Mouse (Mus musculus): ENCODE measurements at regions not wholly inside any gene's neighbourhood (a gene's known extent, or its start where the extent isn't known, plus 50 kb on each side); places are given as distances from the start of the nearest gene placed in this dataset.

DNA sequence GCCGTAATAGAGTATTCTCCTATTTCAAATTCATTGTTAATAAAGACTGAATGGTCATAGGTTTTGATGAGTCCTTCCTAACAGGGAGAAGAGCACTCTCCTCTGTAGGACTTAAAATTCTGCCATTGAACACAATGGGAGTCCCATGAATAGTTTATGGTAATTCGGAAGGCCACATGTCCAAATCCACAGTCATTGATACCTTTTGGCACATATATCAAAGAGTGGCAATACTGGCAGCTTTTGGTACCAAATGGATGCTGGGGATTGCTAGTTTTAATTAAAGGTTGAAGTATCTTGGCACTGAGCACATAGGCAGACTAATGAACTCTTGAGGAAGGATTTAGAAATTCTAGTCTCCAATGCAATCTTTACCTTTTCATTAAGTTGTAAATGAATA lies 298.5 kb upstream of the Cadm2 start:
- no peak for DNase-seq (ENCODE audit: extremely low read depth, low read depth, low spot score)
- Histone ChIP-seq H3K4me1 (ENCODE audit: control insufficient read depth, insufficient read depth, low read length) (no peaks in the 10 kb centered on the region), H3K79me2 (ENCODE audit: control insufficient read depth, insufficient read depth, low read length) (no peaks in the 10 kb centered on the region), H3K4me3 (ENCODE audit: insufficient read depth, low read depth, low read length) (no peak overlapping the region), H3K9ac (ENCODE audit: low read depth, low read length) (no peak overlapping the region), H3K27ac (replicated peaks; ENCODE audit: insufficient read depth, low read depth, low read length) (no peak overlapping the region), H3K27me3 (ENCODE audit: control insufficient read depth, insufficient read depth, low read length) (no peaks in the 10 kb centered on the region), H3K36me3 (ENCODE audit: control insufficient read depth, insufficient read depth, low read length) (no peaks in the 10 kb centered on the region)
- TF ChIP-seq POLR2A (IDR thresholded peaks at IDR 0.05; ENCODE audit: extremely low read depth, insufficient read depth, low read length), result no peak
- no peak for TF ChIP-seq CTCF (IDR thresholded peaks at IDR 0.05; ENCODE audit: low read depth, low read length)
- 90% methylated on average over 2 of the region's 2 CpGs for WGBS

DNA sequence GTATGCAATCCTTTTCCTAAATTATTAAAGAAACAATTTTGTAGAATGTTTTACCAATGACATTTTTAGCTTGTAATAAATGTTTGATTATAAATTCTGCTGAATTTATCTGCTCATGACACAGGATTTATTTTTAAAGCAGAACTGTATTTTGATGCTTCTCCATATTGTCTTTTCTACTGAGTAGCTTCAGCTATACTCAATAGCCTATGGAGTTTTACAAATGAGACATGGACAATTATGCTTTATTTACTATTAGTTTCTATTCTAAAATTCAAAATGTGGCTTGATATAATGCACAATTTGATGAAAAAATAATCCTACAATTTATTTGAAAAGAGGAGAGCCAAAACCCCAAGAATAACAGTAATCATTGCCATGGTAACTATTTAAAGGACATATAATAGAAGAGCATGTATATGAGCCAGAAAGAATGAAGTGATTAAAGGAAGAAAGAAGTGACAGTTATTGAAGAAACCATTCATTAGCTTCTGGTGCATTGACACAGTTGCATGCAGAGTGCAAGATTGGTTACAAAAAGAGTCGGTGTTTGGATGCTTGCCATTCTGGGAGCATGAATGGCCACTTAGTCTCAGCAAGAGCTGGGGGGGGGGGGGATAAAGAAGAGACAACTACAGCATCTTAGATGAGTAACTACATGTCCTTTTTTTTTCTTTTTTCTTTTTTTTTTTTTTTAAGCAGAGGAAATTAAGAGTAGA lies 250.8 kb upstream of the Cadm2 start:
- no peak overlapping the region for H3K4me3 ChIP-seq (ENCODE audit: insufficient read depth, low read depth, low read length)
- TF ChIP-seq CTCF (IDR thresholded peaks at IDR 0.05; ENCODE audit: low read depth, low read length), result no peak
- no peak for TF ChIP-seq POLR2A (IDR thresholded peaks at IDR 0.05; ENCODE audit: extremely low read depth, insufficient read depth, low read length)
- DNase-seq (ENCODE audit: extremely low read depth, low read depth, low spot score), result no peak
- no peaks in the 10 kb centered on the region for H3K4me1 ChIP-seq (ENCODE audit: control insufficient read depth, insufficient read depth, low read length)
- no peaks in the 10 kb centered on the region for H3K36me3 ChIP-seq (ENCODE audit: control insufficient read depth, insufficient read depth, low read length)
- H3K27me3 ChIP-seq (ENCODE audit: control insufficient read depth, insufficient read depth, low read length), result no peaks in the 10 kb centered on the region
- H3K79me2 ChIP-seq (ENCODE audit: control insufficient read depth, insufficient read depth, low read length), result no peaks in the 10 kb centered on the region
- no peak overlapping the region for H3K9ac ChIP-seq (ENCODE audit: low read depth, low read length)
- WGBS, result 73% methylated on average over 1 of the region's 1 CpGs
- H3K27ac ChIP-seq (replicated peaks; ENCODE audit: insufficient read depth, low read depth, low read length), result no peak overlapping the region

DNA sequence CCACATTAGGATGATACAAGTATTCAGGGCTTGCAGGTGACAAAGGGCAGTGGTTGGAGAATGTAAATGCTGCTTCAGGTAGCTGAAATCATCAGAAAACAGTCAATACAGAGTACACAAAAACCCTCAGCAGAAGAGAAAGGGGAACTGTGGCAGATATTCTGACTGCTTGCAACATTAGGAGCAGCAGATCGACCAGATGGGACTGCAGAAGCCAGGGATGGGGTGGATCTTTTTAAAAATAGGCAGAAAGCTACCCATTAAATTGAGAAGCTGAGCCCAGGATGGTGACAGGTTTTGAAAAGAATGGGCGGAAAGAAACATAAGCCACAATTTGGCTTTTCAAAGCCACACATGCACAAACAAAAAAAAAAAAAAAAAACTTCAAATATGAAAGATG lies 229.5 kb upstream of the Cadm2 start:
- 35% methylated on average over 2 of the region's 2 CpGs for WGBS
- DNase-seq (ENCODE audit: extremely low read depth, low read depth, low spot score), result no peak
- TF ChIP-seq POLR2A (IDR thresholded peaks at IDR 0.05; ENCODE audit: extremely low read depth, insufficient read depth, low read length) (no peak), CTCF (IDR thresholded peaks at IDR 0.05; ENCODE audit: low read depth, low read length) (no peak)

DNA sequence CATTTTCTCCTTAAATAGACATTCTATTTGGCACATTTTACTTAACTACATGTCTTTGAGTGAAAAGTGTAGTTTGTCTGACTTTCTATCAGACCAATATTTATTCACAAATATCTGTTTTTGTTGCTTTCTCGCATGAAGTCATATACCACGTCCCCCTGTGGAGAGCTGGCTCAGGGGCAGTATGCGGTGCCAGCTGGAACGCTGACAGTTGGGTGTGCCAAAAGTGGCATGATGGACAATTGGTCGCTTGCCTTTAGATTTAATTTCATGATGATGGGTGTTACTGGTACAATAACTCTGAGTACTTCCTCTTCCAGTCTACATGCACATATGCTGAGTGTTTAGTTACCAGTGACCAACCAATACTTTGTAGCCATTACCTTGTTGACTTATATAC lies 223.8 kb upstream of the Cadm2 start:
- no peak for TF ChIP-seq POLR2A (IDR thresholded peaks at IDR 0.05; ENCODE audit: extremely low read depth, insufficient read depth, low read length)
- TF ChIP-seq CTCF (IDR thresholded peaks at IDR 0.05; ENCODE audit: low read depth, low read length), result no peak
- no peak overlapping the region for H3K9ac ChIP-seq (ENCODE audit: low read depth, low read length)
- no peaks in the 10 kb centered on the region for H3K79me2 ChIP-seq (ENCODE audit: control insufficient read depth, insufficient read depth, low read length)
- H3K4me3 ChIP-seq (ENCODE audit: insufficient read depth, low read depth, low read length), result no peak overlapping the region
- H3K27me3 ChIP-seq (ENCODE audit: control insufficient read depth, insufficient read depth, low read length), result no peaks in the 10 kb centered on the region
- WGBS, result 79% methylated on average over 5 of the region's 5 CpGs
- no peak overlapping the region for H3K27ac ChIP-seq (replicated peaks; ENCODE audit: insufficient read depth, low read depth, low read length)
- no peaks in the 10 kb centered on the region for H3K4me1 ChIP-seq (ENCODE audit: control insufficient read depth, insufficient read depth, low read length)
- no peaks in the 10 kb centered on the region for H3K36me3 ChIP-seq (ENCODE audit: control insufficient read depth, insufficient read depth, low read length)
- DNase-seq (ENCODE audit: extremely low read depth, low read depth, low spot score), result no peak

More for the DNA sequence above, 229.5 kb upstream of the Cadm2 start:
- Histone ChIP-seq H3K4me1 (ENCODE audit: control insufficient read depth, insufficient read depth, low read length) (no peaks in the 10 kb centered on the region), H3K79me2 (ENCODE audit: control insufficient read depth, insufficient read depth, low read length) (no peaks in the 10 kb centered on the region), H3K9ac (ENCODE audit: low read depth, low read length) (no peak overlapping the region), H3K27me3 (ENCODE audit: control insufficient read depth, insufficient read depth, low read length) (no peaks in the 10 kb centered on the region), H3K36me3 (ENCODE audit: control insufficient read depth, insufficient read depth, low read length) (no peaks in the 10 kb centered on the region), H3K27ac (replicated peaks; ENCODE audit: insufficient read depth, low read depth, low read length) (no peak overlapping the region), H3K4me3 (ENCODE audit: insufficient read depth, low read depth, low read length) (no peak overlapping the region)

DNA sequence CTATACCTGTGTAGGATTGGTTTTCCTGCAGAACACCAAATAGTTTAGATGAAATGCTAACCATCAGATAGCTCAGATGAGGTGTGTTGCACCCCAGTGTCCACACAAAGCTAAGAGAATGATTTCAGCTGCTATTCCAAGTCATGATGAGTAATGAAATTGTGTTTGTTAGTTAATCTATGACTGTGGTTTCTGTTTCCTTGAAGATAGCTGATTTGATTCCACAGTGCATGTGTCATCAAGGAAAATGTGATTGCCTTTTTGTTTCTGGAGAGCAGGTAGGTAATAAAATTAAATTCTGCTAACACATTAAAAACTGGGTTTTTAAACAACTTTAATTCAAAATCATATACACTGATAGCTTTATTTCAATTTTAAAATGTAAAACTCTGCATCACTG lies 176.5 kb upstream of the Cadm2 start:
- H3K36me3 ChIP-seq (ENCODE audit: control insufficient read depth, insufficient read depth, low read length), result no peaks in the 10 kb centered on the region
- TF ChIP-seq CTCF (IDR thresholded peaks at IDR 0.05; ENCODE audit: low read depth, low read length) (no peak), POLR2A (IDR thresholded peaks at IDR 0.05; ENCODE audit: extremely low read depth, insufficient read depth, low read length) (no peak)
- H3K27me3 ChIP-seq (ENCODE audit: control insufficient read depth, insufficient read depth, low read length), result no peaks in the 10 kb centered on the region
- no peak overlapping the region for H3K9ac ChIP-seq (ENCODE audit: low read depth, low read length)
- H3K4me3 ChIP-seq (ENCODE audit: insufficient read depth, low read depth, low read length), result no peak overlapping the region
- no peaks in the 10 kb centered on the region for H3K79me2 ChIP-seq (ENCODE audit: control insufficient read depth, insufficient read depth, low read length)
- H3K27ac ChIP-seq (replicated peaks; ENCODE audit: insufficient read depth, low read depth, low read length), result no peak overlapping the region
- no peak for DNase-seq (ENCODE audit: extremely low read depth, low read depth, low spot score)
- H3K4me1 ChIP-seq (ENCODE audit: control insufficient read depth, insufficient read depth, low read length), result no peaks in the 10 kb centered on the region

DNA sequence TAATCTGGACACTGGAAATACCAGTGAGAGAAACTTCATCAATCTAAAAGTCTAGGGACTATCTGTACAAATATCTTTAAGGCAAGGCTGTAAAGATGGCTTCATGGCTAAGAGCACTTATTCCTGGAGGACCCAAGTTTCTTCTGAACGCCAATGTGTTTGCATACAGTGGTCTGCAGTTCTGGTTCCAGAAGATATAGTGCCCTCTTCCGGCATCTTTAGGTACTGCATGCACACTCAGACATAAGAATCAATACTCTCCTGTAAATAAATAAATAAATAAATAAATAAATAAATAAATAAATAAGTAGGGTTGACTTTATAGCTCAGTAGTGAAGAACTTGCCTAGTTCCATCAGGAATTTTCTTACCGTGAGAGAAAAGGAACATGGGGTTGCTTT lies 155.4 kb upstream of the Cadm2 start:
- Histone ChIP-seq H3K4me1 (ENCODE audit: control insufficient read depth, insufficient read depth, low read length) (no peaks in the 10 kb centered on the region), H3K27me3 (ENCODE audit: control insufficient read depth, insufficient read depth, low read length) (no peaks in the 10 kb centered on the region), H3K79me2 (ENCODE audit: control insufficient read depth, insufficient read depth, low read length) (no peaks in the 10 kb centered on the region), H3K36me3 (ENCODE audit: control insufficient read depth, insufficient read depth, low read length) (no peaks in the 10 kb centered on the region), H3K4me3 (ENCODE audit: insufficient read depth, low read depth, low read length) (no peak overlapping the region), H3K27ac (replicated peaks; ENCODE audit: insufficient read depth, low read depth, low read length) (no peak overlapping the region), H3K9ac (ENCODE audit: low read depth, low read length) (no peak overlapping the region)
- WGBS, result 29% methylated on average over 3 of the region's 3 CpGs
- DNase-seq (ENCODE audit: extremely low read depth, low read depth, low spot score), result peak; percentile 26
- TF ChIP-seq CTCF (IDR thresholded peaks at IDR 0.05; ENCODE audit: low read depth, low read length), result peak; percentile 30
- TF ChIP-seq POLR2A (IDR thresholded peaks at IDR 0.05; ENCODE audit: extremely low read depth, insufficient read depth, low read length), result no peak
